Mouse (Mus musculus) G1E (cell line): ENCODE results near the gene Egfl6. TPM values are rescaled to one million over a fixed set of nuclear protein-coding genes. Genes with fewer than 3 reads are reported as not detected.

Source experiments
- ATAC-seq: 2 replicates; pipeline ENCODE4 v1.8.0; 2016; ENCODE audit warnings: mild to moderate bottlenecking; ENCODE audit not compliant: insufficient number of reproducible peaks, poor library complexity, low FRiP score, severe bottlenecking; ENCODE audit errors: extremely low read depth
- DNase-seq: peaks from one replicate; pipeline ENCODE4 v3.0.0; 2012; ENCODE audit warnings: low spot score
- H3K27me3 ChIP-seq: 2 replicates; pipeline ENCODE4 v1.6.1; 2012; ENCODE audit warnings: mild to moderate bottlenecking, low read length, inconsistent platforms; ENCODE audit not compliant: insufficient read depth
- H3K36me3 ChIP-seq: replicated peaks from 2 replicates; pipeline ENCODE3; 2012; ENCODE audit warnings: mild to moderate bottlenecking, inconsistent platforms
- H3K4me1 ChIP-seq: 2 replicates; pipeline ENCODE4 v1.6.1; 2012; ENCODE audit warnings: low read depth, low read length, inconsistent platforms, mixed read lengths; ENCODE audit not compliant: insufficient read depth
- H3K4me3 ChIP-seq: 2 replicates; pipeline ENCODE4 v1.5.1; 2012; ENCODE audit warnings: low read depth, mild to moderate bottlenecking, inconsistent platforms, low read length, moderate library complexity, mixed read lengths
- H3K9me3 ChIP-seq: replicated peaks from 2 replicates; pipeline ENCODE4 v1.6.1; 2012; ENCODE audit warnings: inconsistent platforms
- CTCF ChIP-seq: IDR thresholded peaks from 2 replicates; pipeline ENCODE4 v1.5.1; 2012; ENCODE audit warnings: low read depth, low read length, inconsistent platforms, mixed read lengths
- GATA1 ChIP-seq: IDR thresholded peaks from 2 replicates; pipeline ENCODE4 v1.6.1; 2012; ENCODE audit warnings: borderline replicate concordance, low read length, inconsistent platforms, mixed read lengths
- GATA2 ChIP-seq: IDR thresholded peaks from 2 replicates; pipeline ENCODE4 v1.6.1; 2012; ENCODE audit warnings: low read depth, low read length, inconsistent platforms, borderline replicate concordance
- POLR2AphosphoS5 ChIP-seq: IDR thresholded peaks from 2 replicates; pipeline ENCODE4 v1.6.1; 2012; ENCODE audit warnings: low read depth, low read length, inconsistent platforms; ENCODE audit not compliant: insufficient replicate concordance
- TAL1 ChIP-seq: conservative IDR thresholded peaks from 2 replicates; pipeline ENCODE4 v1.6.1; 2012; ENCODE audit warnings: low read depth, low read length, inconsistent platforms, mixed read lengths
- polyA plus RNA-seq: library from polyadenylated mRNA; stranded (reverse); fragments of >175 nt; gene quantifications from 2 replicates; pipeline ENCODE4 v1.2.3, GENCODE M21; 2012
- total RNA-seq, 2 experiments: library from RNA; stranded (forward) in 1 of 2; stranded (reverse) in 1 of 2; fragments of 200-1000 nt in 1 of 2; fragments of >200 nt in 1 of 2; fragmentation: Nextera tagmentation in 1 of 2; gene quantifications; 2 replicates each; pipeline ENCODE4 v1.2.3; 2014 to 2017

Egfl6 gene
- total and polyA plus RNA-seq, 3 experiments, result not detected

DNA sequence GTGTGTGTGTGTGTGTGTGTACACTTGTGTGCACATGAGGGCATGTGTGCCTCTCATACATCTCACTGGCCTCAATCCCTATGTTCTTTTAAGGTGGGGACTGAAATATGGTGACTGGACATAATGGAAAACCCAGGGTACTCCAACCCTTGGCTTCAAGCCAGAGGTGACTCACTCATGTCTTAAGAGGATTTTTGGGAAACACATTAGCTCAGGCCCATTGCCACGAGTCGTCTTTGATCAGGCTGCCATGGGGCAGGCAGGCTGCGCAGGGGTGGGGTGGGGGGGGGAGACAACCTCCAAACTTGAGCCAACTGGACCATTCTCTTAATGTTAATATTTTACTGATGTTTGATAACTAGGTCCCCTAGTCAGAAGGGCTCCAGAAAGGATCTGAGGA lies 26.2 kb downstream of the Egfl6 start:
- no peak for ATAC-seq
- Histone ChIP-seq H3K9me3 (no peaks in the 10 kb centered on the region), H3K4me3 (no peak overlapping the region), H3K4me1 (no peaks in the 10 kb centered on the region), H3K27me3 (no peaks in the 10 kb centered on the region), H3K36me3 (no peaks in the 10 kb centered on the region)
- no peak for DNase-seq
- TF ChIP-seq CTCF, result no peak
- TF ChIP-seq POLR2AphosphoS5, result no peak

- no peaks in the 10 kb centered on the region for H3K27me3 ChIP-seq
- DNase-seq (no peak), ATAC-seq (no peak)
- H3K9me3 ChIP-seq, result no peaks in the 10 kb centered on the region
- H3K4me3 ChIP-seq, result no peak overlapping the region
- no peaks in the 10 kb centered on the region for H3K4me1 ChIP-seq
- TF ChIP-seq GATA2 (no peak), CTCF (no peak), TAL1 (no peak), GATA1 (no peak), POLR2AphosphoS5 (no peak)
- no peaks in the 10 kb centered on the region for H3K36me3 ChIP-seq
Observed at GRCm38 (mm10) chrX:166552355-166552754, 33.2 kb downstream of the Egfl6 start.

- no peak for ATAC-seq
- no peaks in the 10 kb centered on the region for H3K4me1 ChIP-seq
Observed at GRCm38 (mm10) chrX:166546495-166546894, 39.0 kb downstream of the Egfl6 start.

GRCm38 (mm10) chrX:166535138-166535537 lies 50.4 kb downstream of the Egfl6 start:
- no peak overlapping the region for H3K4me3 ChIP-seq
- no peaks in the 10 kb centered on the region for H3K27me3 ChIP-seq
- H3K36me3 ChIP-seq, result no peaks in the 10 kb centered on the region
- no peaks in the 10 kb centered on the region for H3K4me1 ChIP-seq
- no peaks in the 10 kb centered on the region for H3K9me3 ChIP-seq
- DNase-seq (no peak), ATAC-seq (no peak)
- TF ChIP-seq POLR2AphosphoS5, result no peak
- TF ChIP-seq GATA2, result no peak
- TF ChIP-seq GATA1, result no peak
- no peak for TF ChIP-seq TAL1
- no peak for TF ChIP-seq CTCF

More at GRCm38 (mm10) chrX:166546495-166546894, 39.0 kb downstream of the Egfl6 start:
- Histone ChIP-seq H3K4me3 (no peak overlapping the region), H3K36me3 (no peaks in the 10 kb centered on the region), H3K9me3 (no peaks in the 10 kb centered on the region), H3K27me3 (peaks cover 4% of the 10 kb centered on the region; the same call in 1 of the 2 replicates)
- DNase-seq, result no peak
- TF ChIP-seq CTCF, result no peak
- no peak for TF ChIP-seq GATA1
- no peak for TF ChIP-seq POLR2AphosphoS5
- no peak for TF ChIP-seq TAL1
- TF ChIP-seq GATA2, result no peak

- Histone ChIP-seq H3K4me3 (no peak overlapping the region), H3K36me3 (no peaks in the 10 kb centered on the region), H3K27me3 (no peaks in the 10 kb centered on the region), H3K4me1 (no peaks in the 10 kb centered on the region), H3K9me3 (no peaks in the 10 kb centered on the region)
- TF ChIP-seq TAL1 (no peak), GATA1 (no peak), GATA2 (no peak)
- ATAC-seq (no peak), DNase-seq (no peak)
Observed at GRCm38 (mm10) chrX:166533432-166533831, 52.1 kb downstream of the Egfl6 start.

- Histone ChIP-seq H3K27me3 (no peaks in the 10 kb centered on the region), H3K9me3 (no peaks in the 10 kb centered on the region), H3K4me1 (no peaks in the 10 kb centered on the region), H3K4me3 (no peak overlapping the region), H3K36me3 (no peaks in the 10 kb centered on the region)
- TF ChIP-seq GATA1, result no peak
- TF ChIP-seq CTCF, result no peak
- TF ChIP-seq TAL1, result no peak
- TF ChIP-seq GATA2, result no peak
- TF ChIP-seq POLR2AphosphoS5, result no peak
- DNase-seq, result no peak
- no peak for ATAC-seq
Observed at GRCm38 (mm10) chrX:166531671-166532070, 53.8 kb downstream of the Egfl6 start.

DNA sequence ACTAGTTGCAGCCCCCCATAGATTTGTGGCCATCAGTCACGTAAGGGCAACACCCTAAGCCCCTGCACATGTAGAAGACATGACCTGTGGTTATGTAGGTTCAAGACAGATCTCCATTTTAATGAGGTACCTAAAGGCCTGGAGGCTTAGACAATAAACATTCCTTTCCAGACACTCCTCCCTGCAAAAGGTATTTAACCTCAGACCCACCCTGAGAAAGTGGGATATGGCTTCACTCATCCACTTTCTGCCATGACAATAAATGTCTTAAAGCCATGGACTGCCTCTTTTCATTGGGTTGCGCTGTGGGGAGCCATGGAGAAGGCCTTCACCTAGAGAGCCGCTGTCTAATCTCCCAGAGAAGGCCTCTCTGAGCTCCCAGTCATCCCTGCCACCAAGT lies 57.4 kb downstream of the Egfl6 start:
- ATAC-seq (no peak), DNase-seq (no peak)
- Histone ChIP-seq H3K9me3 (no peaks in the 10 kb centered on the region), H3K36me3 (no peaks in the 10 kb centered on the region), H3K27me3 (no peaks in the 10 kb centered on the region), H3K4me3 (no peak overlapping the region), H3K4me1 (no peaks in the 10 kb centered on the region)
- TF ChIP-seq GATA1, result no peak
- no peak for TF ChIP-seq POLR2AphosphoS5
- TF ChIP-seq TAL1, result no peak
- TF ChIP-seq CTCF, result no peak
- TF ChIP-seq GATA2, result no peak
